Mouse (Mus musculus) retina, postnatal 1 day (tissue): ENCODE results near the gene Adcy9.
"Not testable (repeated sequence)": the region's sequence is repeated elsewhere in the genome, so short reads cannot be mapped to it uniquely, and the experiment has no call there.

Experiments used
- DNase-seq: peaks from one replicate; pipeline ENCODE4 v3.0.0-alpha.2; 2012

The Adcy9 gene

GRCm38 (mm10) chr16:4381487-4381886 is 38.8 kb downstream of the Adcy9 start:
- DNase-seq, result no peak

- DNase-seq, result no peak
These were observed 41.5 kb downstream of the Adcy9 start for GRCm38 (mm10) chr16:4378788-4379187.

DNA sequence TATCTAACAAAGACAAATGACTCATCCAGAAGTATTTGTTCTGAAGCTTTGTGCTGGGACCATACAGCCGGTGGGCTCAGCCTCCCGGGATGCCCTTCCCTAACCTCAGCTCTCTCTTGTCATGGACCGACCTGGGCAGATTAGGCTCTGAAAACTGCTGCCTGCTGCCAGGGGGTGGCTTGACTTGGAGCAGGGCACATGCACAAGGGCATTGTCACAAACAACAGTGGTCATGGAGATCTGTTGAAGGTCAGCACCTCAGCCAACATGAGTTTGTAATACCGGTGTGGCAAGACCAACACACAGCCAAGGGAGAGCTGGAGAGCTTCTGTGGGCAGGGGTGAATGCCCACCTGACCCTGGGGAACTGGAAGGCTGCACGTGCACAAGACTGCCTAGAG is 42.7 kb downstream of the Adcy9 start:
- DNase-seq, result no peak

DNA sequence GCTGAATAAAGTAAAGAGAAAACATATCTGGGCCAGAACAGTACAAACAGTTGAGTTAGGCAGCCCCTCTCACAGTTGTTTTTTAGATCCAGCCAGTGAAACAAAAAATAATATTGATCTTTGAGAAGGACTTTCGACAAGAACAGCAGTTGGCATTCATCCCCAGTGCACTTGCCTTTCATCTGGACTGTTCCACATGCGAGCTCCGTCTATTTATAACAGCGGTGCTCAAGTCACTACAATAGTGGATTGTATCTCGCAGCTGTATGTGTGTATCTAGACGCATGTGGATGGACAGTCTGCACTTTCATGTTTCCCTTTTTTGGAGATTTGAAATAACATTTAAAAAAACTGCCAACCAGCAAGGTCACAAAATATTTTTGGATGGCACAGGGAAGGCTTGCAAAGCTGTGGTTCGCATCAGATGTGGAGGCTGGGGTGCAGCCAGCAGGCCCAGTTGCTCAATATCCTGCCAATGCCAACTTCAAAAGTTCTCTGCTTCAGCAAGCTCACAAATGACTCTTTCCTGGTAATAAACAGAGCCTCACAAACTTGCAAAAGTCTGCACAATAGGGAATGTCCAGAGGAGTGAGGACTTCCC is 45.4 kb downstream of the Adcy9 start:
- no peak for DNase-seq

DNA sequence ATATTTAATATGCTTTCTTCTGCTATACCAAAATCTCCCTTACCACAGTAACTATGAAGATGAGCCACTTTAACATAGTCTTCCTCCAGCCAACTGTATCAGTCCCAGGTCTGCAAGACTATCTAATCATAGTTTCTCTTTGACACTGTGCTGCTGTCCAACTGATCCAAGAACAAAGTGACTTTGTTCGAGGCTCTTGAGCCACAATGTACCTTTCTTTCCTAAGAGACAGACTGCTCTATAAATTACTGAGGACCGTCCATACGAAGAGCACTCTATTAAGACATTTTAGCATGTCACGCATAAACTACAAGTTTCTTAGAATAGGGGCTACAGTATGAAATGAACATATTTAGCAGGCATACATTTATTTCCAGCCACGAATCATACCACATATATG is 46.0 kb downstream of the Adcy9 start:
- DNase-seq, result no peak

GRCm38 (mm10) chr16:4371039-4371438 is 49.3 kb downstream of the Adcy9 start:
- no peak for DNase-seq

DNA sequence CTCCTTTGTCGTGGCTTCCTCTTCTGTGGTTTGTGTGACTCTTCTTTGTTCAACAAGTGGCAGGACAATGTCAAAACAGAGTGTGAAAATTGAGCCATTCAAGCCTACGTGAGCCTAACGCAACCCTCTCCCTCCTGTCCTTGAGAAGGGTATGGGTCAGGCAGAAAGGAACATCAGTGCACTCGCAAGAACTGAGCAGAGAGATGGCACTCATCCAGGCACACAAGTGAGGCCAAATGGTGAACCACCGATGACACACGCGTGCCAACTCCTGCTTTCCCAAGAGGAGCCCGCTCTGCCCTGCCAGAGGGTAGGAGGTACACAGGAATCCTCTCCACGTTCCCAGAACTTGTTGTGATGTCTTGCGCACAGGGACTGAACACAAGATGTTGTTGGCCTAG is 50.2 kb downstream of the Adcy9 start:
- DNase-seq, result peak; percentile 4

GRCm38 (mm10) chr16:4367930-4368329 is 52.4 kb downstream of the Adcy9 start:
- DNase-seq, result no peak

- DNase-seq, result no peak
These were observed 53.0 kb downstream of the Adcy9 start for GRCm38 (mm10) chr16:4367291-4367690.

DNA sequence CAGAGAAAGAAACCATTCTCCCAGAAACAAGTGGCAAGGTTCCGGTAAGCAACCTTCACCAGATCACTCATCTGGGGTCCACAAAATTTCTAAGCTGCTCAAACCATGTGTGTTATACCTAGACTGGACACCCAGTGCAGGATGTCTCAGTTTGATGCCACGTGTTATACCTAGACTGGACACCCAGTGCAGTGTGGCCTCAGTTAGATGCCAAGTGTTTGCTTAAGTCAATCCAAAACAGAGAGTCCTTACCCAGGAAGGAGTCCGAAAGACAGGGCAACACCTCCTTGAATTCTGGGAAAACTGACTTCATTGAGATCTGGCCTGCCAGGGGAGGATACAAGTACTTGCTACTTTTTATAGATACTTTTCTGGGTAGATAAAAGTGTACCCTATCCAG is 53.6 kb downstream of the Adcy9 start:
- DNase-seq, result no peak

GRCm38 (mm10) chr16:4363341-4364116 is 56.8 kb downstream of the Adcy9 start:
- DNase-seq, result no peak

- no peak for DNase-seq
These were observed 64.8 kb downstream of the Adcy9 start for GRCm38 (mm10) chr16:4355260-4356043.

DNA sequence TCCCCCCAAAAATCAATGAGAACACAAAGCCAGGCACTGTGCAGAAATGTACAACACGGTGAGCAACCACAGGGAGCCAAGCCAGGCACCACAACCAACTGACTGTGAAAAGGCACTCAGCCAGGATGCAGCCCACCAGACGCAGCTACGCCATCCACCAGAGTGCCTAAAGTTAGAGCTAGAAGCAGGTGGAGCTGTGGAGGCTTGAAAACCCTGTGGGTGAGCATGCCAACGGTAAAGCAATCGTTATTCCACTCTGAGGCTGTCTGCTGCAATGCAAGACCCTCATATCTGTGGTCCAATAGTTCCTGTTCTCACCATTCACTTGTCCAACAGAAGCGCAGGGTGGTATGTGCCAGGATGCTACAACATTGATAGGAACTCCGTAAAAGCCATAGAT is 77.7 kb downstream of the Adcy9 start:
- no peak for DNase-seq

- DNase-seq, result no peak
These were observed 78.8 kb downstream of the Adcy9 start for GRCm38 (mm10) chr16:4341316-4342062.

GRCm38 (mm10) chr16:4339216-4339615 is 81.1 kb downstream of the Adcy9 start:
- not testable (repeated sequence) for DNase-seq

GRCm38 (mm10) chr16:4337269-4337668 is 83.0 kb downstream of the Adcy9 start:
- DNase-seq, result no peak

DNA sequence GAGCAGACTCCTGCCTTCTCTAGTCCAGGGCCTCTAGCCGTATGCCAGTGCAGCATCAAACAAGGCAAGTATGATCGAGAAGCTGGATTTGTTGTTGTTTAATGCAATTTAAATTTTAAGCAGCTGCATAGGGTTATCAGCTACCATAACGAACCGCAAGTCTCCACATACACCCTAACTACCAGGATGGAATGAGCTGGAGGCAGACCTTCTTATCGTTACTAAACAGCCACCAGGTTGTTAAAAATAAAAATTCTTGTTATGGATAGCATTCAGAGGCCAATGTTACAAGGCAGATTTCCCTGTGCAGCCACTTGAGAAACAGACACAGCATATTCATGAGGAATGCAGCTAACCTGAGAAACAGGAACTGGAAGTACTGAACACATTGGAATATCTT is 86.5 kb downstream of the Adcy9 start:
- no peak for DNase-seq

- no peak for DNase-seq
These were observed 86.9 kb downstream of the Adcy9 start for GRCm38 (mm10) chr16:4333371-4333770.

GRCm38 (mm10) chr16:4327081-4327480 is 93.2 kb downstream of the Adcy9 start:
- no peak for DNase-seq

GRCm38 (mm10) chr16:4325801-4326200 is 94.5 kb downstream of the Adcy9 start:
- no peak for DNase-seq

- no peak for DNase-seq
These were observed 95.3 kb downstream of the Adcy9 start for GRCm38 (mm10) chr16:4324967-4325366.

DNA sequence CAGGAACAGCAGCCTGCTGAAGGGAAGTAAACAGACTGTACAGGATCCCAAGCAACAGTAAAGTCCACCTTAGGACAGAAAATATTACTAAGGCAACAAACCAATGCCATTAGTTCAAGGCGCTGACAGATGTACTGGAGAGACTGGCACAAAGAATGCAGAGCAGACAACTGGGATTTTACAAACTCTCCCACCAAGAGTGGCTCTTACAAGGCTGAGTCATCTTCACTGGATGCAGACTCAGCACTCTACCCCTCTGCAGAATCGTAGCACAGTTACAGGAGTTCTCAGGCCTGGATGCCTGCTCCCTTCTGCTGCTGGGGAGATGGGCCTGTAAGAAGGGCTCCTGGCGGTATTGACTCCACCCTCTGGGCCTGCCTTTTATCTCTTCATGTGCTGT is 99.4 kb downstream of the Adcy9 start:
- no peak for DNase-seq

- DNase-seq, result no peak
These were observed 102.2 kb downstream of the Adcy9 start for GRCm38 (mm10) chr16:4318001-4318526.
